12 mouse cellular contexts compared by ENCODE assay signal in the genomic region with DNA sequence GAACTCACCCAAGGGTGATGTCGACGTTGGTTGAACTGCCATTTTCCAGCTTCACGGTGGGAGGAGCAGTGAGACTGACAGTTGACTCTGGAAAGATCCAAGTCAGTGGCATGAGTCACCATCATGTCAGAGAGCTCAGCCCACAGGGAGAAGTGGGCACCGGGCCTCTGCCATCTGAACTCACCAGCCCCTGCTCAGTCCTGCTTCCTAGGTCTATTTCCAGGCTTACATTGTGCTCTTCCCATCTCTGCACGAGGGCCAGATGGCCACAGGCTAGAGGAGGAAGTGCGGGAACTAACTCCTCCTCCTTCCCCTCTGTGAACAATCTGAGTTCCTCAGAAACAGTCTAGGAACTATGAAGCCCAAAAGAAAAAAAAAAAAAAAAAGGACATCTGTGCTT. TPM values are rescaled to one million over a fixed set of nuclear protein-coding genes. Genes with fewer than 3 reads are reported as not detected.
DNase-seq lines count a peak whose midpoint lies in the region.
"Had no signal": no experiment of that assay in that cellular context is flagged by ENCODE, and none has a peak within 500 bp of the region (broad histone marks: within the 10 kb centered on the region; RNA-seq: fewer than 3 reads in every experiment).

No protein-coding gene starts in this region.

- DNase-seq in adrenal gland, adult (ENCODE audit: inconsistent age in 2 of 2, low spot score in 1 of 2): peak; percentile 45 to 65
- DNase-seq in adrenal gland, postnatal 4 days (ENCODE audit: low spot score in 2 of 2): no peak
- DNase-seq in right cerebral cortex, postnatal 10 days (ENCODE audit: low spot score in 2 of 2): peak; percentile 35 to 45
- no peak for DNase-seq in right cerebral cortex, adult 2 months (ENCODE audit: low spot score in 2 of 2)
- peak; percentile 69 to 74 for DNase-seq in cerebellum, postnatal 36 days
- no peak for DNase-seq in spleen, postnatal 4 days (ENCODE audit: low spot score in 2 of 2)
- no peak for DNase-seq in embryo, embryonic 10 days (ENCODE audit: low spot score)
- DNase-seq in gastrocnemius, postnatal 14 days: no peak
- DNase-seq: kidney, adult 8-10 months; lung, adult 2 months; midbrain, embryonic 14.5 days; right cerebral cortex, postnatal 25 days had no signal

- intact Hi-C loops in gastrocnemius, postnatal 14 days (cut with DNase I; ENCODE audit: low total_unique reads): no loop called here

RNA-seq across cellular contexts. Expression of gene Ctns, which starts 5.8 kb away (rescaled TPM):
- 10 to 100 TPM; 19.1 to 19.4 TPM for total RNA-seq in adrenal gland, postnatal 4 days (2021)
- 1 to 10 TPM; 8.3 to 8.8 TPM for total RNA-seq in gastrocnemius, postnatal 14 days (2021)

RNA-seq across cellular contexts. Expression of gene Shpk, which starts 6.2 kb away (rescaled TPM):
- 1 to 10 TPM; 6.8 to 9.0 TPM for total RNA-seq in adrenal gland, postnatal 4 days (2021)
- 1 to 10 TPM; 1.3 to 1.7 TPM for total RNA-seq in gastrocnemius, postnatal 14 days (2021)

RNA-seq across cellular contexts. Expression of gene Tax1bp3, which starts 16.2 kb away (rescaled TPM):
- 10 to 100 TPM; 74.0 to 82.4 TPM for total RNA-seq in adrenal gland, postnatal 4 days (2021)
- total RNA-seq in gastrocnemius, postnatal 14 days (2021): 10 to 100 TPM; 18.9 to 21.7 TPM

RNA-seq across cellular contexts. Expression of gene Emc6, which starts 16.2 kb away (rescaled TPM):
- 10 to 100 TPM; 60.5 to 72.1 TPM for total RNA-seq in adrenal gland, postnatal 4 days (2021)
- 10 to 100 TPM; 66.9 to 77.6 TPM for total RNA-seq in gastrocnemius, postnatal 14 days (2021)

RNA-seq across cellular contexts. Expression of gene P2rx5, which starts 32.8 kb away (rescaled TPM):
- total RNA-seq in adrenal gland, postnatal 4 days (2021): 1 to 10 TPM; 1.8 to 2.7 TPM
- total RNA-seq in gastrocnemius, postnatal 14 days (2021): 1 to 10 TPM; 6.9 to 7.5 TPM

Comparison
In these comparisons a context has a peak if more than half of its experiments do, and no peak if none do; other contexts are left out.
1. DNase-seq: peak in adrenal gland, adult (2 of 2), right cerebral cortex, postnatal 10 days (2 of 2) and cerebellum, postnatal 36 days (2 of 2); none in adrenal gland, postnatal 4 days (0 of 2), right cerebral cortex, adult 2 months (0 of 2), spleen, postnatal 4 days (0 of 2), embryo, embryonic 10 days (single experiment) and gastrocnemius, postnatal 14 days (single experiment).